In genomic region chr8:11476338-11477177, GRCm38 (mm10) we compare ENCODE assay signal across 8 mouse cellular contexts. TPM values are rescaled to one million over a fixed set of nuclear protein-coding genes. Genes with fewer than 3 reads are reported as not detected.
A peak's percentile ranks its signal among the peaks of the same experiment; 100 is the strongest.
DNase-seq lines count a peak whose midpoint lies in the region; ATAC-seq and TF ChIP-seq lines count a peak whose summit lies in the region.

No protein-coding gene starts in this region.

- H3K27ac ChIP-seq in intestine, embryonic 15.5 days: peak overlapping the region; percentile 42
- no peak overlapping the region for H3K27ac ChIP-seq in neural tube, embryonic 14.5 days (ENCODE audit: low read depth, low read length)

- TF ChIP-seq POLR2A in lung, adult 2 months (IDR thresholded peaks at IDR 0.05; ENCODE audit: borderline replicate concordance, extremely low read depth, low read depth, low read length): no peak; the same call in 1 of the 2 replicates

- peak; percentile 80 for ATAC-seq in granulocyte monocyte progenitor cell, adult 5-6 weeks (replicated peaks; ENCODE audit: poor library complexity, severe bottlenecking)
- ATAC-seq in intestine, embryonic 15.5 days: peak; percentile 17; the same call in 1 of the 2 replicates
- ATAC-seq in neural tube, embryonic 14.5 days (ENCODE audit: low read depth): no peak

- peaks cover 28% of the 10 kb centered on the region for H3K4me1 ChIP-seq in intestine, embryonic 15.5 days (replicated peaks)
- H3K4me1 ChIP-seq in lung, adult 2 months (ENCODE audit: control insufficient read depth, insufficient read depth, low read length): peaks cover 11% of the 10 kb centered on the region
- H3K4me1 ChIP-seq in neural tube, embryonic 14.5 days (ENCODE audit: control insufficient read depth, insufficient read depth, low read length): peaks cover 9% of the 10 kb centered on the region

- no peaks in the 10 kb centered on the region for H3K36me3 ChIP-seq in intestine, embryonic 15.5 days
- H3K36me3 ChIP-seq in neural tube, embryonic 14.5 days (ENCODE audit: control insufficient read depth, insufficient read depth, low read length): no peaks in the 10 kb centered on the region

- H3K4me3 ChIP-seq in intestine, embryonic 15.5 days (replicated peaks): peak overlapping the region; percentile 48
- peak overlapping the region; percentile 58 for H3K4me3 ChIP-seq in lung, adult 2 months (replicated peaks; ENCODE audit: extremely low read depth, low read depth, low read length)
- peak overlapping the region; percentile 6; the same call in 1 of the 2 replicates for H3K4me3 ChIP-seq in neural tube, embryonic 14.5 days (ENCODE audit: low read depth, low read length)

- intact Hi-C loops in left cerebral cortex, postnatal 36 days (cut with DNase I): no loop called here

- DNase-seq in left cerebral cortex, postnatal 36 days (ENCODE audit: low spot score in 2 of 2): peak; percentile 22 to 27
- no peak for DNase-seq in left cerebral cortex, adult 8-10 months (ENCODE audit: low spot score in 2 of 2)
- peak; percentile 82 to 83 for DNase-seq in adrenal gland, postnatal 36 days
- peak; percentile 65 for DNase-seq in lung, adult 2 months
- DNase-seq in cerebellum, adult 11 months: no peak

- no peaks in the 10 kb centered on the region for H3K9me3 ChIP-seq in intestine, embryonic 15.5 days
- no peaks in the 10 kb centered on the region for H3K9me3 ChIP-seq in neural tube, embryonic 14.5 days (ENCODE audit: control insufficient read depth, low read length)

- H3K9ac ChIP-seq in intestine, embryonic 15.5 days: 0 out of 2 replicates have a peak overlapping the region, but pooled peaks have one; percentile 9
- H3K9ac ChIP-seq in neural tube, embryonic 14.5 days (replicated peaks; ENCODE audit: low read depth, low read length): no peak overlapping the region

- H3K27me3 ChIP-seq in intestine, embryonic 15.5 days (replicated peaks): peaks cover 14% of the 10 kb centered on the region
- H3K27me3 ChIP-seq in neural tube, embryonic 14.5 days (ENCODE audit: control insufficient read depth, insufficient read depth, low read length): peaks cover 52% of the 10 kb centered on the region

- WGBS in intestine, embryonic 15.5 days: 9% methylated on average over 24 of the region's 24 CpGs
- 22% methylated on average over 24 of the region's 24 CpGs for WGBS in lung, adult 2 months
- 9% methylated on average over 24 of the region's 24 CpGs for WGBS in neural tube, embryonic 14.5 days

- TF ChIP-seq CTCF in lung, adult 2 months (IDR thresholded peaks at IDR 0.05; ENCODE audit: insufficient read depth, low read length): no peak

- H3K4me2 ChIP-seq in intestine, embryonic 15.5 days (replicated peaks): peak overlapping the region; percentile 98
- H3K4me2 ChIP-seq in neural tube, embryonic 14.5 days (ENCODE audit: low read depth, low read length): peak overlapping the region; percentile 32

RNA-seq across cellular contexts. Expression of gene Rab20, which starts 2.0 kb away (rescaled TPM):
- total RNA-seq in left cerebral cortex, postnatal 36 days (2021): under 1 TPM in 1 of 2 experiments, not detected in 1; 0.30 TPM
- total RNA-seq in left cerebral cortex, adult 8-10 months (2022): 1 to 10 TPM in 2 of 4 experiments, under 1 TPM in 2; 0.35 to 1.6 (median 0.78) TPM
- 10 to 100 TPM in 1 of 2 experiments, 1 to 10 TPM in 1; 6.7 to 12.5 TPM for total RNA-seq in adrenal gland, postnatal 36 days (2021)
- total RNA-seq in granulocyte monocyte progenitor cell, adult 5-6 weeks (2014; fragmentation: Nextera tagmentation): 3.5 and 4.6 TPM in 2 replicates
- total RNA-seq in granulocyte monocyte progenitor cell, adult 5-6 weeks (2017): 0.69 and 4.8 TPM in 2 replicates
- polyA plus RNA-seq in intestine, embryonic 15.5 days (2015; fragmentation: Nextera tagmentation; extraction: Ambion mirVana): 14.8 and 16.5 TPM in 2 replicates
- polyA plus RNA-seq in lung, adult 2 months (2012; rRNA removed): 17.3 and 19.5 TPM in 2 replicates
- polyA plus RNA-seq in neural tube, embryonic 14.5 days (2014; fragmentation: Nextera tagmentation; extraction: Ambion mirVana): 0.76 TPM in 1 of 2 replicates, not detected in the other

RNA-seq across cellular contexts. Expression of gene Naxd, which starts 20.7 kb away (rescaled TPM):
- 10 to 100 TPM; 48.7 to 53.4 TPM for total RNA-seq in left cerebral cortex, postnatal 36 days (2021)
- total RNA-seq in left cerebral cortex, adult 8-10 months (2022): 10 to 100 TPM; 48.7 to 62.5 (median 56.0) TPM
- total RNA-seq in adrenal gland, postnatal 36 days (2021): 10 to 100 TPM; 71.0 to 74.4 TPM
- 69.3 and 72.1 TPM in 2 replicates for total RNA-seq in granulocyte monocyte progenitor cell, adult 5-6 weeks (2014; fragmentation: Nextera tagmentation)
- 58.3 and 70.2 TPM in 2 replicates for total RNA-seq in granulocyte monocyte progenitor cell, adult 5-6 weeks (2017)
- polyA plus RNA-seq in intestine, embryonic 15.5 days (2015; fragmentation: Nextera tagmentation; extraction: Ambion mirVana): 94.4 and 101 TPM in 2 replicates
- 142 and 150 TPM in 2 replicates for polyA plus RNA-seq in lung, adult 2 months (2012; rRNA removed)
- polyA plus RNA-seq in neural tube, embryonic 14.5 days (2014; fragmentation: Nextera tagmentation; extraction: Ambion mirVana): 142 and 150 TPM in 2 replicates

Comparison
In these comparisons a context has a peak if more than half of its experiments do, and no peak if none do; other contexts are left out.
1. DNase-seq: peak in left cerebral cortex, postnatal 36 days (2 of 2), adrenal gland, postnatal 36 days (2 of 2) and lung, adult 2 months (single experiment); none in left cerebral cortex, adult 8-10 months (0 of 2) and cerebellum, adult 11 months (single experiment).
2. H3K4me3 ChIP-seq: peak in every context shown above with its lines; median percentile 58 in lung, adult 2 months; 48 in intestine, embryonic 15.5 days; 6 in neural tube, embryonic 14.5 days.